Mouse (Mus musculus) layer of hippocampus, postnatal 36 days (tissue): ENCODE results near the gene Chst12. TPM values are rescaled to one million over a fixed set of nuclear protein-coding genes. Genes with fewer than 3 reads are reported as not detected.

Experiments used
- DNase-seq, 2 experiments: peaks; one replicate each; pipeline ENCODE4 v3.0.0; 2022
- total RNA-seq, 2 experiments: library from RNA; stranded (reverse); gene quantifications; 2 replicates each; pipeline ENCODE4 v1.2.3; 2021

The Chst12 gene
- total RNA-seq, 2 experiments from 2014 or later, result 18.9 to 19.2 TPM

GRCm38 (mm10) chr5:140517159-140517920 is 12.0 kb downstream of the Chst12 start:
- DNase-seq, result no peak

DNA sequence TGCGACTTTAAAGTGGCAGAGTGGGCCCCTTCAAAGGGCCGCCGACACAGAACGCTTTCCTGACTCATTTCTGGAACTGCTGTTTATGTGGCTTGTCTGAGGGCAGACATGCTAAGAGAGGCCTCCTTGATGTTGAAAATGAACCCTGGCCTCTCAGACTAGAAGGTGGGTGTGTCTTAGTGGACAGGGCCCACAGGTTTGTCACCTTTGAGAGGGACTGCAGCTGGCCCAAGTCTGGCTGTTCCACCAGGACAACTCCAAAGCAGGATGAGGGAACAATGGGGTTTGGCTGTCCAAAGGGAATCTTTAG is 12.5 kb downstream of the Chst12 start:
- no peak for DNase-seq

DNA sequence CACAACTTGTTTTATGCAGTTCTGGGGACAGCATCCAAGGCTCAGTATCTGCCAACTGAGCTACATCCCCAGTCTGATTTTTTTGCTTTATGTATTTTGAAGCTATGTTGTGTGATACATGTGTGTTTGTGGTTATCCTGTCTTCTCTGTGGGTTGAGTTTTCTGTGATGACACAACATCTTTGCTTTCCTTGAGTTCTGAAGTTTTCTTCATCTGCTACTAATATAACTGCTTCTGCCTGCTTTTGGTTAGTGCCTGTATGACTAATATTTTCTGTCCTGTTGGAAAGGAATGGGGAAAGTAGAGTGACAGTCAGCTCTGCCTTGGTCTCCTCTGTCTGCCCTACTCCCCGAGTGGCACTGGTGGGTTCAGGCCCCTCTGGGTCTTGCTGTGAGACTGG is 15.8 kb downstream of the Chst12 start:
- DNase-seq, result no peak

DNA sequence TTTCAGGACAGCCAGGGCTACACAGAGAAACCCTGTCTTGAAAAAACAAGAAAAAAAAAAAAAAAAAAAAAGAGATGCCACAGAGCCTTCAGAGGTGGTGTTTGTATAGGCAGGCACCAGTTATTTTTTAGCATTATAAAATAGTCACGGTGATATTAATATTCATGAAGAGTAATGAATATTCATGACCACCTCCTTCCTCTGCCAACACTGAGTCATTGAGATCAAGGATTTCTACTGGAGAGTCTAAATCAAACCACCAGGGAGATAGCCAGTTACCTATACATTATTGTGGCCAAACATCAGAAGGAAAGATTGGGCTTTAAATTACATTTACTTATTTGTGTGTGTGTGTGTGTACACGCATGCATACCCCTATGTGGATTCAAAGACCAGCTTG is 21.4 kb downstream of the Chst12 start:
- DNase-seq, result no peak

DNA sequence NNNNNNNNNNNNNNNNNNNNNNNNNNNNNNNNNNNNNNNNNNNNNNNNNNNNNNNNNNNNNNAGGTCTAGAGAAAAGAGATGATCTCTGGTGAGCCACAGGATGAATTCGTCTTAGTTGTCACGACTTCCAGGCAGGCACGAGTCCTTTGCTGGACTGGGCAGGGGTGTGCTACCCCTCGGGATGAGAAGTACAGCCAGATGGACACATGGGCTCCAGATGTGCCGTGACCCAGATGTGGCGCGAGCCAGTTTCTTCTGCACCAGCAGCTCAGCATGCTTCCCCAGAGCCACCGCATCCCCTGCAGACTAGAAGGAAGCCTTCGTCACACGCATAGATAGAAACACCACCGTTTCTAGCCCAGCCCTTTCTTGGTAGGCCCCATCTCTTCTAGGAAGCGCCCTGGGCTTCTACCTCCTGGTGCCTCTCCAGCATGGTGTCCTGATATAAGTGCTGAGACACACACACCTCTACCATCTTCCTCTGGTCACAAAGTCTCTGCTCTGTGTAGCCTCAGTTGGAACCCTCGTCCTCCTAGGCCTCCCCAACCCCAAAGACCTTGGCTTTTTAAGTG is 32.8 kb downstream of the Chst12 start:
- DNase-seq, result no peak

DNA sequence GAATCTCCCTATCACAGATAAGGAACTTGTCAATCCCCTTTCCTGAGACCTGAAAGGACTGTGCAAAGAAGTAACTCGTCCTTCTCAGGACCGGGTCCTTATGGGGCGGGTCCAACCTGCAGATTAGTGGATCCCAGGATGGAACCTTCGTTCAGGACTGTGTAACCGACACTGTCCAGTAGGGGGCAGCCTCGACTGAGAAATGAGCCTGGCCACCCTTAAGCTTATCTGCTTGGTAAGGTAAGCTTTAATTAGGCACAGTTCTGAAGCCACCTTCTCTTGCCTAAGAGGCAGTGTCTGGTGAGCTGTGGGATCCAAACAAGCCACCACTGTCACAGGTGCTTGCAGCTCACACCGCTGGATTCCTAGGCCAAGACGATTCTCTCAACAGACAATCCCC is 34.8 kb downstream of the Chst12 start:
- peak; percentile 69 to 76 for DNase-seq

DNA sequence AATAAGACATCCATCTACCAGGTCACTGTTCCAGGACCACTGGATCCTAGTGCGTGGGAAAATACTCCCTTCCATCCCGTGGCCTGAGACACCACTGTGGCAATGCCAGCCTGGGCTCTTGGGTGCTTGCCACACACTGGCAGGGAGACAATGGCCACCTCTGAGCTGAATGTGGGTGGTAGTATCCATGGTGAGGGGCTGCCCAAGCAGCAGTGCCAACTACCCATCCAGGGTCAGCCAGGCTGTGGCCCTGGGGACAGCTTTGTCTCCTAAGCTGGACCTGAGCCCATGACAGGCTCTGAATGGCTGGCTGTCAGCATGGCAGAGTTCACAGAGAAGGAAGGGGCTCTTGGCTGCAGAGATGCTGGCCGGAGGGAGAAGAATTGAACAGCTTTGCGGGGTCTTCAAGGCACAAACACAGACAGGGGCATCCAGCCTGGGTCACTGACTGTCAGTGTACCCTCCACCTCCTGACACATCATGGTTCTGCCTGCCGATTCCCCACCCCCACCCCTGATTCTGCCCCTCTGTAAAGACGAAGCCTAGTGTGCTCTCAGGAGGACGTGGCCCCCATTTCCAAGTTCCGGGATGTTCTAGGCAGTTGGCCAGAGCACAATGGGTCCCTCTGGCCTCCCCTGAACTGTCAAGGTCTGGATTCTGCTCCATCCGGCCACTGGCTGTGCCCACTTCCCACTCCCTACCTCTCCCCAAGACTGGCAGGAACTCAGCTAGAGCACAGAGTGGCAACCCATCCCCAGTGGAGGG is 37.6 kb downstream of the Chst12 start:
- DNase-seq, result peak; percentile 78 to 82

DNA sequence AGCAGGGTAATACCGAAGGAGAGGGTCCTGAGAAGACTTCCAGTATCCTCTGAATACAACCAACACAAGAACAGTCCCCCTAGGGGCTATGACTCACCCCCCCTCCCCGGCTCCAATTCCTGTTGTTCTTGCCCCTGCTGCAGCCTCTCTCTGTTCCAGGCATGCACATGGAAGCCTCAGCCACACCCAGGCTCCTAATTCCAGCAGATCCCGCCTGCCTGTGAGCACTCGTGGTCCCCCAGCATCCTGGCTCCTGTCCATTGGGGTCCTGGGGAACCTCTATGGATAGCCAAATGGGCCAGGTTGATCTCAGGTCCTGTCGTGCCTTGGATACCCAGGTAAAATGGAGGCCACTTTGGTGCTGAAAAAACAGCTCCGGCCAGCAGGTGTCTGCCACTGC is 40.3 kb downstream of the Chst12 start:
- no peak for DNase-seq

DNA sequence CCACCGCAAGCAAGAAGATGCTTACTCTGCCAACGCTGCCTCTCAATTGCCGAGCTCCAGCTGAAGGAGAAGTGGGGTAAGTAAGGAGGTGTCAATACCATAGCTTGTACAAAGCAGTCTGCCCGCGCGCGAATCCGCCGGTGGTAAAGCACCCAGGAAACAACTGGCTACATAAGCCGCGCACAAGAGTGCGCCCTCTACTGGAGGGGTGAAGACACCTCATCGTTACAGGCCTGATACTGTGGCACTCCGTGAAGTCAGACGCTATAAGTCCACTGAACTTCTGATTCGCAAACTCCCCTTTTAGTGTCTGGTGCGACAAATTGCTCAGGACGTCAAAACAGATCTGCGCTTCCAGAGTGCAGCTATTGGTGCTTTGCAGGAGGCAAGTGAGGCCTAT is 41.0 kb downstream of the Chst12 start:
- no peak for DNase-seq

DNA sequence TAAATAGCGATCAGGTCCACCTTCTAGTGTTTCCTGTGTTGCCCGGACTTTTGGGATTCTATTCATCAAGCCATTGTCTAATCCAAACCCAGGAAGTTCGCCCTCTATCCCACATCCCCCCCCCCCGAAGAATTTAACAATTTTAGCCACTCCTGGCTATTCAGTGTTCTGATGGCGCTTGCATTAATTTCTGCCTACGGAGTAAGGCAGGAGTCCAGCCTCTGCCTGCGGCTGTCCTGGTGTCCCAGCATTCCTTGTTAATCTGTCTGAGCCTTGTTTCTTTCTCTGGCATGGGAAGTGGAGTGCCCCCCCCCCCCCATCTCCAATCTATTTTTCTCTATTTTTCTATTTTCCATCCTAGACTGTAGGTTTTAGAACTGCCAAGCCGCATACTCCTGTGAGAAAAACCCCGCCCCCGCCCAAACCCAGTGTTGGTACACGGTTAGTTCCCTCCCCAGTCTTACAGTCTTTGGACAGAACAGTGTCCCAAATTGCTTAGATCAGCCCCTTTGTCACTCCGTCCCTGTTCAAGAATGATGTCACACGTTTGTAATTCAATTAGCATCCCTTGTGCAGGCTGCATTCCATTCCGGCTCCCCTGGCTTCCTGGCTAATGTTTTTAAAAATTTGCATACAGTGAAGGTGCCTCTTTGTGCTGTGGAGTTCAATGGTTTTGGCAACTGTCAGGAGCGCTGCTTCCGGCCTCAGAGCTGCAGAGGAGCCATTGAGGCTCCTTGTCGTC is 44.1 kb downstream of the Chst12 start:
- peak in 1 of 2 experiments; percentile 49 for DNase-seq

DNA sequence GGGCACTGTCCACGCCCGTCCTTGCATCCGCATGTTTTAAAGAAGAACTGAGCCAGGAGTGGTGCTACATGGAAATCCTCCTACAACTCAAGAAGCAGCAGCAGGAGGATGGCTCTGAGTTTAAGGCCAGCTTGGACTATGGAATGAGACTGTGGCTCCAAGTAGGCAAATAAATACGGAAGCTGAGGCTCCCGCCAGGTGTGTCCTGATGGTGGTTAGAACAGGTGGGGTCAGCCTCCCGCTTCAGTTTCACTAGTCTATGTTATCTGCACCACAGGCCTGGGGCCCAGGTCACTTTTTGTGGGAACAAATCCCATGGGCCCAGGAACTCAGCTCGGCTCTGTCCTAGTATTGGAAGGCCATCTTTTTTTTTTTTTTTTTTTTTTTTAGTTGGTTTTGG is 48.4 kb downstream of the Chst12 start:
- DNase-seq, result no peak

DNA sequence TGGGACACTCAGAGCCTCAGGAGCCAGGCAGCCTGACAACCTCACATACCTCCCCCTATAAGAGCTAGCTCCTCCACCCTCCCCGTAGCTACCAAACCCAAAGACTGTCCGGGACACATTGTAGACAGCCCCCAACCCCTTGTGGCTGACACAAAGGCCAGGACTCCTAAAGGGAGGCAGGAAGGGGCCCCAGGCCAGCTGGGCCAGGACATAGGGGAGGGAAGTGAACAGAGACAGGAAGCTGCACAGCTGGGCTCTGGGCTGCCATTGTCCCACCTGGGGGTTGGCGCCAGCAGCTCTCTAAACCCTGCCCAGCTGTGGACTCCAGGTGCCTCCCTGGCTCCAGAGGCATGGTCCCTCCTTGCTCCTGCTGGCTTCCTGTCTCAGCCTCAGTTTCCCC is 51.5 kb downstream of the Chst12 start:
- DNase-seq, result no peak

- no peak for DNase-seq
Observed at GRCm38 (mm10) chr5:140562601-140563000, 57.3 kb downstream of the Chst12 start.

- no peak for DNase-seq
Observed at GRCm38 (mm10) chr5:140564896-140565295, 59.5 kb downstream of the Chst12 start, which contains the start of gene Grifin. Gene Grifin (minus strand): TSS chr5:140565071.

DNA sequence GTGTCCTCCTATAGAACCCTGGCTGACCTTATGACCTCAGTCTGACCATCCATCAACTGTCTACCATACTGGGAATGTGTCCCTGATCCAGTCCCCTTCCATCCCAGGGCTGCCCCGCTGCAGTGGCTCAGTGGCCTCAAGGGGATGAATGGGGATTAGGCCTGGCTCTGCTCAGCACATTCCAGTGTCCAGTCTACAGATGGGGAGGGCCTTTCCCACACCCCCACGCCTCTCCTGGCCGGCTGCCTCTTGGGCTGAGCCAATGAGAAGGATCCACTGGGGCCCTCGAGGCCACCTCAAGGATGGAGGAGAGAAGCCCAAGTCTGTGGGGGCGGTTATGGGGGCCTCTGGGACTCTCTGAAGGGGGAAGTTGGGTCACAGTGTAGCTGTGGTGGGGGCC is 60.1 kb downstream of the Chst12 start:
- peak; percentile 28 to 35 for DNase-seq

DNA sequence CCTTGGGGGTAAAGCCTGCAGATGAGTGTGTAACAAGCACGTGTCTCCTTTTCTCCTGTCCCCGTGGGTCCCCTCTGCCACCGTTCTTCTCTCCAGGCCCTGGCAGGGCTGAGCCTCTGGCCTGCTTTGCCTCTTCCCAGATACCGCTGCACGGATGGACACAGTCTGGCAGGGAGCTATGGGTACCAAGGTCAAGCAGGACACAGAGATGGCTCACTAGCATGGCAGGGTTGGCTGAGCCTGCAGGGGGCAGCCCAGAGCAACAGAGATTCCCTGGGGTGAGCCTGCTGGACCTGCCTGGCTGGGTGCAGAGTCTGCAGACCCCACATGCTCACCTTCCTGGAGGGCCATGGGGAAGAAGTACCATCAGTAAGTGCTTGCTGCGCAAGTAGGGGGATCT is 60.5 kb downstream of the Chst12 start:
- DNase-seq, result peak; percentile 21 to 49

- DNase-seq, result no peak
Observed at GRCm38 (mm10) chr5:140566271-140566670, 60.9 kb downstream of the Chst12 start.

- DNase-seq, result peak; percentile 20 to 23
Observed at GRCm38 (mm10) chr5:140567321-140567720, 62.0 kb downstream of the Chst12 start.

DNA sequence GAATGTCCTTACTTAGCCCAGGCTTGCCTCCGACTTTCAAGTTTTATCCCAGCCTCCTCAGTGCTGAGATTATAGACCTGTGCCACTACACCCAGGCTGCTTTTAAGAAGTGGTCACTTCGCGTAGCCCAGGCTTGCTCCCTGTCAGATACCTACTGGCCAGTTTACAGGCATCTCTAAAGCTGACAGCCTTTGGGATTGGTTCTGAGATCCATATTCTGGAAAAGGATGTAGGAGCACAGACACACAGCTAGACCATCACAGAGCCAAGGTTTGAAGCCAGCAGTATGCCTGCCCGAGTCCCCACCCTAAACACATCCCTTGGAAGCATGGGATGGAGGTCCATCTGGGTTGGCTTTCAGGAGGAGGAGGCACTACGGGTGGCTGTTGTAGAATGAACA is 62.4 kb downstream of the Chst12 start:
- no peak for DNase-seq

DNA sequence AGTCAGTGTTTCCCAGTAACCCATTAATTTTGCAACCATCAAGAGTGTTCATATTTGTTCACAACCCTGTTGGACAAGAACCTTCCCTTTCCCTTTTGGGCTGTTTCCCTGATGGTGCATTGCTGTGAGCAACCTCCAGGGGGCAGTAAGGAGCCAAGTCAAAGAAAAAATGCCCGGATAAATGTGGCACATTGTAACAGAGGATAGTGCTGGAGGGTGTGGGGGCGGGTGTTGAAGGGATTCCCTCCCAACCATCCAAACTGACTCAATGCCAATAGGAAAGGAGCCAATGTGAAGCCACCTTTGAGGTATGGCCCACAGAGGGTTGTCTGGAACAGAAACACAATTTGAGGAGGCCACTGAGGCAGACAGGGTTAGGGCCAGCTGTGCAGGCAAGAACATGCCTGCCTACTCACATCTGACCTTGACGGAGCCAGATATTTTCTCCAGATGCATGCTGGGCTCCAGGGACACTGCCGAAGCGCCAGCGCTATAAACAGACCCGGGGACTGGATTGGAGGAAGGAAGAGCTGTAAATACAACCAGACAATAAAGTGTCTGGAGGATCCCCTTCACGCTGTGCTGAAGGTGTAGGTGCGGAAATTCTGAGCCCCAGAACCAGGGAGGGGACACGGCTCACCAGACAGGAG is 63.1 kb downstream of the Chst12 start:
- peak; percentile 23 to 36 for DNase-seq

- no peak for DNase-seq
Observed at GRCm38 (mm10) chr5:140569032-140569595, 63.8 kb downstream of the Chst12 start.

- no peak for DNase-seq
Observed at GRCm38 (mm10) chr5:140570223-140570870, 65.0 kb downstream of the Chst12 start.
